Mouse (Mus musculus) liver, embryonic 14.5 days (tissue): ENCODE data around the gene Il13. TPM values are rescaled to one million over a fixed set of nuclear protein-coding genes. Genes with fewer than 3 reads are reported as not detected.

Experiments
- ATAC-seq: fragments of 200-750 bp; cut with Nextera tagmentation; 2 replicates; pipeline ENCODE4 v1.8.0; 2017; ENCODE audit warnings: moderate number of reproducible peaks, mild to moderate bottlenecking, moderate library complexity; ENCODE audit not compliant: insufficient read depth
- DNase-seq, 3 experiments: peaks; one replicate each; pipeline ENCODE4 v3.0.0-alpha.2; 2012 to 2013; ENCODE audit warnings: low read depth in 3 of 3, low spot score in 3 of 3
- H3K27ac ChIP-seq: fragments of 300-500 bp; sonication (generic); 2 replicates; pipeline ENCODE4 v1.5.1; 2014; ENCODE audit warnings: moderate library complexity, mild to moderate bottlenecking, control low read depth, inconsistent platforms
- H3K27me3 ChIP-seq: fragments of 300-500 bp; sonication (generic); 2 replicates; pipeline ENCODE4 v1.6.1; 2014; ENCODE audit warnings: mild to moderate bottlenecking, low read length, moderate library complexity; ENCODE audit not compliant: control insufficient read depth, insufficient read depth
- H3K36me3 ChIP-seq: fragments of 300-500 bp; sonication (generic); replicated peaks from 2 replicates; pipeline ENCODE4 v1.6.1; 2014; ENCODE audit warnings: low read depth; ENCODE audit not compliant: control insufficient read depth, insufficient read depth
- H3K4me1 ChIP-seq, 2 experiments: fragments of 200-500 bp in 1 of 2; fragments of 300-500 bp in 1 of 2; sonication (generic) in 1 of 2; replicated peaks; 2 replicates each; pipeline ENCODE4 v1.6.1; 2012 to 2014; ENCODE audit warnings: antibody characterized with exemption in 1 of 2, inconsistent platforms in 1 of 2, low read length in 1 of 2; ENCODE audit not compliant: control insufficient read depth in 2 of 2, insufficient read depth in 2 of 2
- H3K4me2 ChIP-seq: fragments of 300-500 bp; sonication (generic); 2 replicates; pipeline ENCODE4 v1.6.1; 2014; ENCODE audit warnings: low read depth, mild to moderate bottlenecking, control low read depth, moderate library complexity
- H3K4me3 ChIP-seq, 2 experiments: fragments of 200-500 bp in 1 of 2; fragments of 300-500 bp in 1 of 2; sonication (generic) in 1 of 2; 2 replicates each; pipeline ENCODE4 v1.5.1; 2012 to 2014; ENCODE audit warnings: low read depth in 2 of 2, low read length in 2 of 2, mild to moderate bottlenecking in 2 of 2, control low read depth in 1 of 2, inconsistent platforms in 1 of 2, moderate library complexity in 1 of 2; ENCODE audit not compliant: insufficient read depth in 1 of 2
- H3K9ac ChIP-seq: fragments of 300-500 bp; sonication (generic); replicated peaks from 2 replicates; pipeline ENCODE4 v1.6.1; 2014; ENCODE audit warnings: mild to moderate bottlenecking, control low read depth, moderate library complexity
- H3K9me3 ChIP-seq: fragments of 300-500 bp; sonication (generic); 2 replicates; pipeline ENCODE4 v1.6.1; 2016; ENCODE audit warnings: low read length, mixed read lengths; ENCODE audit not compliant: control insufficient read depth
- CTCF ChIP-seq: IDR thresholded peaks from 2 replicates; pipeline ENCODE4 v1.5.1; 2016; ENCODE audit warnings: antibody characterized with exemption, low read depth, control low read depth
- EP300 ChIP-seq: IDR thresholded peaks from 2 replicates; pipeline ENCODE4 v1.6.1; 2016; ENCODE audit warnings: antibody characterized with exemption, low read depth
- WGBS: fragments of 180-500 bp; shearing (Covaris S2); extraction: QIAGEN DNeasy Blood & Tissue Kit; methylation state at CpG from one replicate; pipeline ENCODE4 v1.1.7; 2014; ENCODE audit not compliant: insufficient replicate concordance; 5-methylcytosine and 5-hydroxymethylcytosine counted together
- polyA plus RNA-seq, 2 experiments: library from polyadenylated mRNA; depleted of rRNA in 1 of 2; stranded (reverse) in 1 of 2; unstranded in 1 of 2; fragments of >200 nt; fragmentation: Nextera tagmentation in 1 of 2; extraction: Ambion mirVana in 1 of 2; gene quantifications; 2 replicates each; pipeline versions ENCODE4 v1.2.1 to v1.2.3; 2012 to 2014

The Il13 gene
- polyA plus RNA-seq, 2 experiments, result 0.04 TPM; not detected in 1

DNA sequence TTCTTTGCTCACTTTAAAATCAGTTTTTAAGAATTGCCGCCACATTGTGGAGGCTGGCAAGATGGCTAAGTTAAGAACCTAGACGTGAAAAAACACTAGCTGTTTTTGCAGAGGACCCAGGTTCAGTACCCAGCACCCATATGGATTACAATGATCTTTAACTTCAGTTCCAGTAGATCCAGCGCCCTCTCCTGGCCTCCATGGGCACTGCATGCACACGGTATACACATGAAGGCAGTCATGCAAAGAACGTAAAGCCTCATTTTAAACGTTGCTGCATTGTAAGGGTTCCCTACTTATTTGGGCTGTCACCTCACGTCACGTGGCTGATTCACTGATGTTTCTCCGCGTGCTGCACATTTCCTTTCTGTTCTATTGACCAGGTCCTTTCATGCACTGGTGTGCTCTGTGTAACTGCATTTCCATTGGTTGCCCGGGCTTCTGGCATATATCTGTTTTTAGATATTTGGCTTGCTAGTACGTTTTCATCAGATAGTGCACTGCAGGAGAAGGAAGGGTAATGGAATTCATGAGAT, 8.3 kb upstream of the Il13 start:
- Histone ChIP-seq H3K27ac (no peak overlapping the region), H3K4me3 (no peak overlapping the region), H3K27me3 (no peaks in the 10 kb centered on the region), H3K4me2 (no peak overlapping the region), H3K9ac (no peak overlapping the region), H3K4me1 (peaks cover 0 to 5% of the 10 kb centered on the region in 2 experiments; a peak in 2 of 4 replicates), H3K9me3 (no peaks in the 10 kb centered on the region), H3K36me3 (no peaks in the 10 kb centered on the region)
- ATAC-seq (no peak), DNase-seq (no peak)
- WGBS, result 54% methylated on average over 12 of the region's 12 CpGs
- TF ChIP-seq EP300 (no peak), CTCF (peak; percentile 71)

DNA sequence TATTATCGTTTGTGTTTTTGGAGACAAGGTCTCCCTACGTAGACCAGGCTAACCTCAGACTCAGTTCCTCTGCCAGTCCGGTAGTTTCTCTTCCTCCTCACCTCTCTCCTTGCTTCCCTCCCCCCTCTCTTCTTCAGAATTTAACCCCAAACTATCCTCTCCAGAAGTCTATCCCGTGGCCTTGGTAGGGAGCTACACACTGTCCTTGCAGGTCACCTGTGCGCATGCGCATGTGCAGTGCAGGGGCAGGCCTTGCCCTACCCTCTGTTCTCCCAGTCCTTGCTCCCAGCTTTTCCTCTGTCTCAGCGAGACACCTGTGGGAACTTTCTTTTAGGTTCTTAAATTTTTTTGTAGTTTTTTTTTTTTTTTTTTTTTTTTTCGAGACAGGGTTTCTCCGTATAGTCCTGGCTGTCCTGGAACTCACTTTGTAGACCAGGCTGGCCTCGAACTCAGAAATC, 3.3 kb upstream of the Il13 start:
- peaks cover 0 to 1% of the 10 kb centered on the region in 2 experiments; a peak in 2 of 4 replicates for H3K4me1 ChIP-seq
- no peak for ATAC-seq
- TF ChIP-seq EP300 (no peak), CTCF (no peak)
- WGBS, result 58% methylated on average over 10 of the region's 10 CpGs
- no peaks in the 10 kb centered on the region for H3K36me3 ChIP-seq
- no peaks in the 10 kb centered on the region for H3K9me3 ChIP-seq
- no peak for DNase-seq
- no peak overlapping the region for H3K9ac ChIP-seq
- H3K4me2 ChIP-seq, result no peak overlapping the region
- peaks cover 6% of the 10 kb centered on the region; the same call in 1 of the 2 replicates for H3K27me3 ChIP-seq
- H3K4me3 ChIP-seq, result no peak overlapping the region
- no peak overlapping the region for H3K27ac ChIP-seq

DNA sequence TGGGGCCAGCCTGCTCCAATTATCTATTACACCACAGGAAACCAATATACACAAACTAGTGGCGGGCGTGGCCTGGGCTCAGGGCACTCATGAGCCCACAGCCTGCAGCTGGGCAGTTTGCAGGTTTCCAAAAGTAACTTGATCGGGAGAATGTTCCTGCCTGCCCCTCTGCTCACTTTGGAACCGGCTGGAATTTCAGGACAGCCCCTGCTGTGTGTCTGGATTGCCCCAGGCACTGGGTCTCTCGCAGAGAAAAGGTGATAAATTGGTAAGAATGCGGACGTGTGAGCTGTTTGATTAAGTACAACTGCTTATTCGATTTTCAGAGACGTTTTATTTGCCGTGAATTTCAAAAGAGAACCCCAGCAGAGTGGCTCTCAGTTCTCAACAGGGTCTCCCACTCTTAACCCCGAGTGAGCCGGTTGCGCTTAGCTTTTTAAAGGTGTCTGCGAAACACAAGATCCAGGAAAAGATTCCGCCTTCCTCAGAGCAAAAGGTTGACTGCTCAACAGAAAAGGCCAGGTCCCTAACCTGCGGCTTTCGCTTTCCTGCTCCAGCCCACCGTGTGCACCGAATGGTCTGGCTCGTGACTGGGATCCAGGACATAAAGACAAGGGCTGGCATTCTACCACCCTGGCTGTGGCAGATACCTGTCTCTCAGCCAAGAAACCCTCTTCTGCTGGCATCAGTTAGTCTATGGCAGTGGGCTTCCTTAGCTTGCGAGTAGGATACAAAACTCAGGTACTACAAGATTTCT, 2.7 kb upstream of the Il13 start:
- 33% methylated on average over 21 of the region's 21 CpGs for WGBS
- ATAC-seq, result no peak
- H3K27me3 ChIP-seq, result peaks cover 6% of the 10 kb centered on the region; the same call in 1 of the 2 replicates
- no peak overlapping the region for H3K4me2 ChIP-seq
- H3K9ac ChIP-seq, result no peak overlapping the region
- TF ChIP-seq EP300 (no peak), CTCF (no peak)
- no peaks in the 10 kb centered on the region; a peak in 1 of 4 replicates for H3K4me1 ChIP-seq
- H3K4me3 ChIP-seq, result no peak overlapping the region
- H3K27ac ChIP-seq, result no peak overlapping the region
- no peaks in the 10 kb centered on the region for H3K36me3 ChIP-seq
- no peak for DNase-seq
- H3K9me3 ChIP-seq, result no peaks in the 10 kb centered on the region

- H3K9ac ChIP-seq, result no peak overlapping the region
- peak overlapping the region; percentile 61 for H3K4me2 ChIP-seq
- no peaks in the 10 kb centered on the region; a peak in 1 of 4 replicates for H3K4me1 ChIP-seq
- WGBS, result under 1% methylated on average over 40 of the region's 40 CpGs
- no peaks in the 10 kb centered on the region for H3K9me3 ChIP-seq
- H3K27ac ChIP-seq, result no peak overlapping the region
- no peak for ATAC-seq
- DNase-seq, result no peak
- H3K36me3 ChIP-seq, result no peaks in the 10 kb centered on the region
- TF ChIP-seq EP300 (no peak), CTCF (no peak)
- H3K4me3 ChIP-seq, result peak overlapping the region in 1 of 2 experiments; percentile 24; a peak in 2 of 4 replicates
- peaks cover 6% of the 10 kb centered on the region; the same call in 1 of the 2 replicates for H3K27me3 ChIP-seq
Observed at GRCm38 (mm10) chr11:53636183-53636646, 1.7 kb upstream of the Il13 start.

DNA sequence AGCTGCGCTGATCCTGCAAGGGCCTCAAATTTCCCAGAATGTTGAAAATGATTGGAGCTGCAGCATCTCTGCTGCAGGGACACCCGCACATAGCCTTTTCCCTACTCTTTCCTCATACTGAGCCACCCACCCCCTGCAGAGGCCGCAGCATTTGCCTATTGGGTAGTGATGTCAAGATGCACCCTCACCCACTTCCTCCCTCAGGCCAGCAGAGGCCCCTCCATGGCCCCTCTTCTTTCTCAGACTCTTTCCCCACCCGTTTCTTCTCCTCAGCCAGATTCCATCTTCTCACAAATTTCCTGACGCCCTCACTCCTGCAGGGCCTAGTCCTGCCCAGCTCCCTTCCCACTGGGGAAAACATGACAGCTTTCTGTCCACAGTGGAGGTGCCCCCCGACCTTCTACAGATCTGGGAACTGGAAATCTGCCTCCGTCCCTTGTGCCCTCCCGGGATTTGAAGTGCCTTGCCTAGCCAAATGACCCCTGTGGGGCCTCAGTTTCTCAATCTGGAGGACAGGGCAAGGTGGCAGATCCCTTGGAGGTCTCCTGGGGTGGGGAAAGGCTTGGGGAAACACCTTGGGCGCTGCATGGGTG, 1.2 kb upstream of the Il13 start:
- DNase-seq (no peak), ATAC-seq (no peak)
- TF ChIP-seq CTCF (no peak), EP300 (no peak)
- Histone ChIP-seq H3K27ac (no peak overlapping the region), H3K4me2 (peak overlapping the region; percentile 61), H3K27me3 (peaks cover 6% of the 10 kb centered on the region; the same call in 1 of the 2 replicates), H3K4me1 (no peaks in the 10 kb centered on the region; a peak in 1 of 4 replicates), H3K36me3 (no peaks in the 10 kb centered on the region), H3K9ac (no peak overlapping the region), H3K9me3 (no peaks in the 10 kb centered on the region), H3K4me3 (peak overlapping the region in 1 of 2 experiments; percentile 24; a peak in 1 of 4 replicates)
- 25% methylated on average over 9 of the region's 9 CpGs for WGBS
